Mouse (Mus musculus) forebrain, postnatal 0 days (tissue): ENCODE measurements at regions not wholly inside any gene's neighbourhood (a gene's known extent, or its start where the extent isn't known, plus 50 kb on each side); places are given as distances from the start of the nearest gene placed in this dataset.

Experiments
- ATAC-seq: fragments of 200-750 bp; cut with Nextera tagmentation; 2 replicates; pipeline ENCODE4 v1.8.0; 2017; ENCODE audit warnings: mild to moderate bottlenecking, moderate library complexity
- DNase-seq: peaks from one replicate; pipeline ENCODE4 v3.0.0-alpha.2; 2015
- H3K27ac ChIP-seq: fragments of 300-500 bp; sonication (generic); 2 replicates; pipeline ENCODE4 v1.5.1; 2014; ENCODE audit warnings: low read depth, mild to moderate bottlenecking, antibody characterized with exemption, low read length, moderate library complexity, mixed read lengths
- H3K27me3 ChIP-seq: fragments of 300-500 bp; sonication (generic); 2 replicates; pipeline ENCODE4 v1.6.1; 2014; ENCODE audit warnings: mild to moderate bottlenecking, low read length, mixed read lengths; ENCODE audit not compliant: insufficient read depth
- H3K36me3 ChIP-seq: fragments of 300-500 bp; sonication (generic); 2 replicates; pipeline ENCODE4 v1.6.1; 2014; ENCODE audit warnings: mild to moderate bottlenecking, moderate library complexity; ENCODE audit not compliant: insufficient read depth
- H3K4me1 ChIP-seq: fragments of 300-500 bp; sonication (generic); 2 replicates; pipeline ENCODE4 v1.6.1; 2014; ENCODE audit warnings: antibody characterized with exemption; ENCODE audit not compliant: insufficient read depth
- H3K4me2 ChIP-seq: fragments of 300-500 bp; sonication (generic); 2 replicates; pipeline ENCODE4 v1.6.1; 2014; ENCODE audit warnings: low read depth, mild to moderate bottlenecking, moderate library complexity
- H3K4me3 ChIP-seq: fragments of 300-500 bp; sonication (generic); 2 replicates; pipeline ENCODE4 v1.5.1; 2014; ENCODE audit warnings: low read depth, low read length, mixed read lengths
- H3K9ac ChIP-seq: fragments of 300-500 bp; sonication (generic); 2 replicates; pipeline ENCODE4 v1.6.1; 2014; ENCODE audit warnings: mild to moderate bottlenecking
- H3K9me3 ChIP-seq: fragments of 300-500 bp; sonication (generic); 2 replicates; pipeline ENCODE4 v1.6.1; 2016; ENCODE audit warnings: low read length
- CTCF ChIP-seq: sonication (generic); IDR thresholded peaks from 2 replicates; pipeline ENCODE4 v1.5.1; 2016; ENCODE audit warnings: antibody characterized with exemption, control low read depth, low read depth
- WGBS: fragments of 180-500 bp; shearing (Covaris S2); extraction: QIAGEN DNeasy Blood & Tissue Kit; methylation state at CpG from one replicate; pipeline ENCODE4 v1.1.7; 2014; 5-methylcytosine and 5-hydroxymethylcytosine counted together

GRCm38 (mm10) chr3:120898258-120898657, 273.2 kb downstream of the Rwdd3 start:
- peak; percentile 89 for ATAC-seq
- TF ChIP-seq CTCF: no peak
- peak; percentile 78 for DNase-seq
- peak overlapping the region; percentile 23; the same call in 1 of the 2 replicates for H3K27ac ChIP-seq
- no peaks in the 10 kb centered on the region for H3K27me3 ChIP-seq
- peak overlapping the region; percentile 17; the same call in 1 of the 2 replicates for H3K4me2 ChIP-seq
- H3K36me3 ChIP-seq: no peaks in the 10 kb centered on the region
- no peak overlapping the region for H3K4me3 ChIP-seq
- 30% methylated on average over 9 of the region's 9 CpGs for WGBS
- H3K9ac ChIP-seq: no peak overlapping the region
- no peaks in the 10 kb centered on the region for H3K9me3 ChIP-seq
- no peaks in the 10 kb centered on the region for H3K4me1 ChIP-seq

DNA sequence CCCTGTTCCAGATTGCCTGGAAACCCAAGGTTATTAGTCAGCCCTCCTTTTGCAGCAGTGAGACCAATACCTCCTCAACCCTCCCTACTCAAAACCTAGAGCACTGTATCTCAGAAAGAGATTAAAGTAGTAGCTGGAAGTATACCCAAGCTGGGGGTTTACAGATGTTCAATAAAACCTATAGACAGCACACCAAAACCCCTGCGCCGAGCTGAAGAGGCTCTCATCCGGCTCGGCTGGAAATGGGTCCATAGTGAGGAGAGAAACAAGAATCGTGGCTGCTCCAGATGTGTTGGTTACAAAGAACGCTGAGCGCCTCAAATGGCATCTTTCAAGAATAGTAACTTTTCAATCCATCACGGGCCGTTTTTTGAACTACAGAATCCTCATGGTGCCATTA, 273.7 kb downstream of the Rwdd3 start:
- Histone ChIP-seq H3K9me3 (no peaks in the 10 kb centered on the region), H3K4me2 (no peak overlapping the region), H3K9ac (no peak overlapping the region), H3K27me3 (no peaks in the 10 kb centered on the region), H3K4me1 (no peaks in the 10 kb centered on the region), H3K36me3 (no peaks in the 10 kb centered on the region), H3K27ac (peak overlapping the region; percentile 23; the same call in 1 of the 2 replicates), H3K4me3 (no peak overlapping the region)
- ATAC-seq (peak; percentile 23), DNase-seq (no peak)
- 82% methylated on average over 9 of the region's 9 CpGs for WGBS
- no peak for TF ChIP-seq CTCF

DNA sequence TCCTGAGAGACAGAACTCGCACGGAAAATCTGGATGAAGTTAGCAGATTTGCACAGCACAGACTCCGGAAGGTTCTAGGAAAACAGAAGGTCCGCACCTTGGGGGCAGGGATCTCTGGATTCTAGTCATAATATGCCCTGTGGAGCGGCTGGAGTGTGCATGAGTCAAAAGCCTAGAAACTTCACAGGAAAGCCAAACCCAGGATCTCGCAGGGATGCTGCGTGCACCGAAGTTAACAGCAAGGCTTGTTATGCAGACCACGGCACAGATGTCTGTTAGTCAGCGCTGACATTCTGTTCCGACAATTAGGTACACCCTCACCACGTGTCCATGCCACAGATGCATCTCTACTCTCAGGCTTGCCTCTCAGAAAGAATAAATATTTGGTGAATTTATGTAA, 274.3 kb downstream of the Rwdd3 start:
- TF ChIP-seq CTCF: no peak
- no peak overlapping the region for H3K27ac ChIP-seq
- no peaks in the 10 kb centered on the region for H3K9me3 ChIP-seq
- ATAC-seq: peak; percentile 50; the same call in 1 of the 2 replicates
- no peaks in the 10 kb centered on the region for H3K36me3 ChIP-seq
- no peak overlapping the region for H3K9ac ChIP-seq
- no peaks in the 10 kb centered on the region for H3K4me1 ChIP-seq
- no peak overlapping the region for H3K4me3 ChIP-seq
- H3K4me2 ChIP-seq: no peak overlapping the region
- DNase-seq: no peak
- 62% methylated on average over 12 of the region's 12 CpGs for WGBS
- no peaks in the 10 kb centered on the region for H3K27me3 ChIP-seq

GRCm38 (mm10) chr3:120886063-120886841, 285.2 kb downstream of the Rwdd3 start:
- Histone ChIP-seq H3K4me2 (peak overlapping the region; percentile 30), H3K36me3 (no peaks in the 10 kb centered on the region), H3K27ac (peak overlapping the region; percentile 50), H3K9me3 (no peaks in the 10 kb centered on the region), H3K4me3 (peak overlapping the region; percentile 5; the same call in 1 of the 2 replicates), H3K27me3 (no peaks in the 10 kb centered on the region; the same call in 1 of the 2 replicates), H3K4me1 (peaks cover 5% of the 10 kb centered on the region; the same call in 1 of the 2 replicates), H3K9ac (no peak overlapping the region)
- DNase-seq (peak; percentile 74), ATAC-seq (peak; percentile 86)
- WGBS: 53% methylated on average over 20 of the region's 20 CpGs
- TF ChIP-seq CTCF: no peak

DNA sequence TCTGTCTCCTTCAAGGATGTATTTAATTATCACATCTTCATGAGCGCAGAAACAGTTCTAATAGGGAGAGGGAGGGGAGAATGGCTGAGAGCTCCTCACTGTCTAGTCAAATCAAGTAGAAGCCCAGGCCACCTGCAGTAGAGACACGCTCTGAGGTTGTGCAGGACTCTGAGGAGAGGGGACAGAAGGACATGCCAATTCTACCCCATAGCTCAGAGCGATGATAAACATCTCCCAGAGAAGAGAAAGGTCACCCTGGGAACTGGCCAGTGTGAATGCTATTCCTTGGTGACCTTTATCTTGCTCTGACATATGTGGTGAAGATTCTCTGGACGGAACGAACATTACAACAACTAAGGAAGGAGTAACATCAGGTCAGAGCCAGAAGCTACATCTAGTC, 286.1 kb downstream of the Rwdd3 start:
- Histone ChIP-seq H3K4me3 (no peak overlapping the region), H3K4me1 (peaks cover 5% of the 10 kb centered on the region; the same call in 1 of the 2 replicates), H3K9me3 (no peaks in the 10 kb centered on the region), H3K9ac (no peak overlapping the region), H3K4me2 (0 out of 2 replicates have a peak overlapping the region, but pooled peaks have one; percentile 10), H3K27me3 (no peaks in the 10 kb centered on the region; the same call in 1 of the 2 replicates), H3K27ac (0 out of 2 replicates have a peak overlapping the region, but pooled peaks have one; percentile 35), H3K36me3 (no peaks in the 10 kb centered on the region)
- no peak for ATAC-seq
- no peak for DNase-seq
- WGBS: 87% methylated on average over 5 of the region's 5 CpGs
- TF ChIP-seq CTCF: no peak

- no peaks in the 10 kb centered on the region for H3K9me3 ChIP-seq
- no peak for TF ChIP-seq CTCF
- peaks cover 5% of the 10 kb centered on the region; the same call in 1 of the 2 replicates for H3K4me1 ChIP-seq
- H3K4me2 ChIP-seq: peak overlapping the region; percentile 4; the same call in 1 of the 2 replicates
- H3K27me3 ChIP-seq: no peaks in the 10 kb centered on the region; the same call in 1 of the 2 replicates
- WGBS: 40% methylated on average over 10 of the region's 10 CpGs
- peak overlapping the region; percentile 47 for H3K27ac ChIP-seq
- no peak overlapping the region for H3K4me3 ChIP-seq
- no peaks in the 10 kb centered on the region for H3K36me3 ChIP-seq
- ATAC-seq: no peak
- H3K9ac ChIP-seq: no peak overlapping the region
- no peak for DNase-seq
Observed at GRCm38 (mm10) chr3:120884189-120884588, 287.3 kb downstream of the Rwdd3 start.

GRCm38 (mm10) chr3:120883650-120884049, 287.8 kb downstream of the Rwdd3 start:
- H3K36me3 ChIP-seq: no peaks in the 10 kb centered on the region
- DNase-seq (no peak), ATAC-seq (peak; percentile 30; the same call in 1 of the 2 replicates)
- no peak overlapping the region for H3K4me3 ChIP-seq
- H3K27ac ChIP-seq: peak overlapping the region; percentile 47
- H3K9ac ChIP-seq: no peak overlapping the region; the same call in 1 of the 2 replicates
- WGBS: 24% methylated on average over 5 of the region's 5 CpGs
- TF ChIP-seq CTCF: peak; percentile 28; the same call in 1 of the 2 replicates
- H3K4me2 ChIP-seq: peak overlapping the region; percentile 4; the same call in 1 of the 2 replicates
- H3K9me3 ChIP-seq: no peaks in the 10 kb centered on the region
- peaks cover 5% of the 10 kb centered on the region; the same call in 1 of the 2 replicates for H3K4me1 ChIP-seq
- no peaks in the 10 kb centered on the region; the same call in 1 of the 2 replicates for H3K27me3 ChIP-seq
